In genomic region chr2:84638428-84639220, GRCm38 (mm10) we compare ENCODE assay signal across 12 mouse cellular contexts. TPM values are rescaled to one million over a fixed set of nuclear protein-coding genes. Genes with fewer than 3 reads are reported as not detected.
DNase-seq lines count a peak whose midpoint lies in the region; ATAC-seq and TF ChIP-seq lines count a peak whose summit lies in the region.
"Had no signal": no experiment of that assay in that cellular context is flagged by ENCODE, and none has a peak within 500 bp of the region (broad histone marks: within the 10 kb centered on the region; RNA-seq: fewer than 3 reads in every experiment).

No protein-coding gene starts in this region.

- H3K4me2 ChIP-seq in kidney, embryonic 14.5 days (replicated peaks; ENCODE audit: low read depth, low read length) = no peak overlapping the region; the same call in 1 of the 2 replicates
- H3K4me2 ChIP-seq in heart, embryonic 14.5 days (ENCODE audit: low read length) = peak overlapping the region; percentile 60
- H3K4me2 ChIP-seq in liver, postnatal 0 days (ENCODE audit: low read depth, low read length) = no peak overlapping the region

- TF ChIP-seq EP300 in liver, postnatal 0 days (IDR thresholded peaks at IDR 0.05; ENCODE audit: low read depth) = 0 out of 2 replicates have a peak, but pooled peaks have one; percentile 10

- DNase-seq in kidney, postnatal 10 days = no peak
- DNase-seq in NIH3T3 (ENCODE audit: low read depth) = peak; percentile 17
- no peak for DNase-seq in liver, postnatal 0 days
- DNase-seq in yolk sac, embryonic 10.5 days (ENCODE audit: low spot score) = no peak
- no peak for DNase-seq in cerebellum, adult 8-10 months
- DNase-seq: right cerebral cortex, postnatal 4 days had no signal

- H3K36me3 ChIP-seq in kidney, embryonic 14.5 days (ENCODE audit: control insufficient read depth, insufficient read depth, low read length) = peaks cover 9% of the 10 kb centered on the region; the same call in 1 of the 2 replicates
- H3K36me3 ChIP-seq in heart, embryonic 14.5 days (ENCODE audit: control insufficient read depth, insufficient read depth, low read length) = peaks cover 11% of the 10 kb centered on the region; the same call in 1 of the 2 replicates
- H3K36me3 ChIP-seq in liver, postnatal 0 days (replicated peaks; ENCODE audit: insufficient read depth, low read length) = no peaks in the 10 kb centered on the region

- ATAC-seq in kidney, embryonic 14.5 days (ENCODE audit: low FRiP score, low TSS enrichment) = no peak
- no peak for ATAC-seq in heart, embryonic 14.5 days (ENCODE audit: insufficient number of reproducible peaks, insufficient read depth, low FRiP score, low read depth)
- no peak for ATAC-seq in liver, postnatal 0 days
- no peak for ATAC-seq in inflammation-experienced regulatory T-cells, adult 6 months

- no peaks in the 10 kb centered on the region for H3K27me3 ChIP-seq in kidney, embryonic 14.5 days (ENCODE audit: control insufficient read depth, insufficient read depth, low read length)
- H3K27me3 ChIP-seq in heart, embryonic 14.5 days (ENCODE audit: control insufficient read depth, insufficient read depth, low read length) = no peaks in the 10 kb centered on the region
- H3K27me3 ChIP-seq in liver, postnatal 0 days (ENCODE audit: insufficient read depth, low read length) = no peaks in the 10 kb centered on the region

- H3K27ac ChIP-seq in kidney, embryonic 14.5 days (ENCODE audit: low read depth, low read length) = peak overlapping the region; percentile 97; the same call in 1 of the 2 replicates
- peak overlapping the region; percentile 68 to 95 for H3K27ac ChIP-seq in heart, embryonic 14.5 days (replicated peaks in 1 of 2; ENCODE audit: control insufficient read depth in 1 of 2, insufficient read depth in 1 of 2, low read depth in 2 of 2, low read length in 2 of 2)
- peak overlapping the region; percentile 52 for H3K27ac ChIP-seq in liver, postnatal 0 days (ENCODE audit: low read depth)

- no peaks in the 10 kb centered on the region for H3K9me3 ChIP-seq in kidney, embryonic 14.5 days (ENCODE audit: control insufficient read depth, low read length)
- no peaks in the 10 kb centered on the region for H3K9me3 ChIP-seq in heart, embryonic 14.5 days (ENCODE audit: control insufficient read depth, low read length)
- no peaks in the 10 kb centered on the region for H3K9me3 ChIP-seq in liver, postnatal 0 days (ENCODE audit: low read length)
- H3K9me3 ChIP-seq: forebrain, embryonic 10.5 days; G1E had no signal

- no peak overlapping the region for H3K4me3 ChIP-seq in kidney, embryonic 14.5 days (ENCODE audit: low read length)
- peak overlapping the region in 1 of 2 experiments; percentile 14; a peak in 2 of 4 replicates for H3K4me3 ChIP-seq in heart, embryonic 14.5 days (ENCODE audit: control insufficient read depth in 1 of 2, insufficient read depth in 1 of 2, low read depth in 1 of 2, low read length in 2 of 2)
- H3K4me3 ChIP-seq in liver, postnatal 0 days (ENCODE audit: low read depth, low read length) = no peak overlapping the region
- H3K4me3 ChIP-seq: forebrain, embryonic 10.5 days had no signal

- TF ChIP-seq CTCF in liver, postnatal 0 days (IDR thresholded peaks at IDR 0.05; ENCODE audit: low read depth) = no peak

- H3K4me1 ChIP-seq in kidney, embryonic 14.5 days (ENCODE audit: control insufficient read depth, insufficient read depth, low read length) = peaks cover 54% of the 10 kb centered on the region
- peaks cover 24 to 94% of the 10 kb centered on the region in 2 experiments for H3K4me1 ChIP-seq in heart, embryonic 14.5 days (ENCODE audit: control insufficient read depth in 2 of 2, insufficient read depth in 2 of 2, low read length in 2 of 2)
- peaks cover 64% of the 10 kb centered on the region for H3K4me1 ChIP-seq in liver, postnatal 0 days (ENCODE audit: insufficient read depth)

- 60% methylated on average over 5 of the region's 5 CpGs for WGBS in kidney, embryonic 14.5 days
- WGBS in heart, embryonic 14.5 days = 31% methylated on average over 5 of the region's 5 CpGs
- 28% methylated on average over 5 of the region's 5 CpGs for WGBS in liver, postnatal 0 days (ENCODE audit: insufficient replicate concordance)

- no peak overlapping the region for H3K9ac ChIP-seq in kidney, embryonic 14.5 days (ENCODE audit: low read depth, low read length)
- peak overlapping the region; percentile 56 for H3K9ac ChIP-seq in heart, embryonic 14.5 days (ENCODE audit: low read length)
- H3K9ac ChIP-seq in liver, postnatal 0 days (replicated peaks) = no peak overlapping the region

RNA-seq across cellular contexts. Expression of gene Ctnnd1, which starts 11.9 kb away (rescaled TPM):
- polyA plus RNA-seq in kidney, embryonic 14.5 days (2014; fragmentation: Nextera tagmentation; extraction: Ambion mirVana) = 29.1 and 53.6 TPM in 2 replicates
- polyA plus RNA-seq in heart, embryonic 14.5 days (2014; fragmentation: Nextera tagmentation; extraction: Ambion mirVana) = 65.2 and 68.5 TPM in 2 replicates
- 9.0 and 9.5 TPM in 2 replicates for polyA plus RNA-seq in liver, postnatal 0 days (2015; fragmentation: Nextera tagmentation; extraction: Ambion mirVana)
- under 1 TPM; 0.35 to 0.97 (median 0.62) TPM for polyA plus RNA-seq in inflammation-experienced regulatory T-cells, adult 6 months (2017; shearing (Covaris generic))

RNA-seq across cellular contexts. Expression of gene Btbd18, which starts 20.3 kb away (rescaled TPM):
- 0.24 and 0.31 TPM in 2 replicates for polyA plus RNA-seq in kidney, embryonic 14.5 days (2014; fragmentation: Nextera tagmentation; extraction: Ambion mirVana)
- polyA plus RNA-seq in heart, embryonic 14.5 days (2014; fragmentation: Nextera tagmentation; extraction: Ambion mirVana) = 0.11 and 0.15 TPM in 2 replicates
- not detected in 2 replicates for polyA plus RNA-seq in liver, postnatal 0 days (2015; fragmentation: Nextera tagmentation; extraction: Ambion mirVana)
- polyA plus RNA-seq in inflammation-experienced regulatory T-cells, adult 6 months (2017; shearing (Covaris generic)) = under 1 TPM; 0.43 to 0.73 (median 0.64) TPM
- polyA plus RNA-seq: G1E; large intestine, adult 2 months had no signal

RNA-seq across cellular contexts. Expression of gene Selenoh, which starts 31.9 kb away (rescaled TPM):
- 404 and 541 TPM in 2 replicates for polyA plus RNA-seq in kidney, embryonic 14.5 days (2014; fragmentation: Nextera tagmentation; extraction: Ambion mirVana)
- 248 and 271 TPM in 2 replicates for polyA plus RNA-seq in heart, embryonic 14.5 days (2014; fragmentation: Nextera tagmentation; extraction: Ambion mirVana)
- 53.6 and 57.6 TPM in 2 replicates for polyA plus RNA-seq in liver, postnatal 0 days (2015; fragmentation: Nextera tagmentation; extraction: Ambion mirVana)
- 100 to 1,000 TPM; 113 to 247 (median 134) TPM for polyA plus RNA-seq in inflammation-experienced regulatory T-cells, adult 6 months (2017; shearing (Covaris generic))

RNA-seq across cellular contexts. Expression of gene Gm28635, which starts 39.2 kb away (rescaled TPM):
- not detected in 2 replicates for polyA plus RNA-seq in kidney, embryonic 14.5 days (2014; fragmentation: Nextera tagmentation; extraction: Ambion mirVana)
- polyA plus RNA-seq in heart, embryonic 14.5 days (2014; fragmentation: Nextera tagmentation; extraction: Ambion mirVana) = not detected in 2 replicates
- polyA plus RNA-seq in liver, postnatal 0 days (2015; fragmentation: Nextera tagmentation; extraction: Ambion mirVana) = not detected in 2 replicates
- not detected for polyA plus RNA-seq in inflammation-experienced regulatory T-cells, adult 6 months (2017; shearing (Covaris generic))
- polyA plus RNA-seq: forebrain, embryonic 10.5 days; G1E; large intestine, adult 2 months had no signal

RNA-seq across cellular contexts. Expression of gene Med19, which starts 39.6 kb away (rescaled TPM):
- polyA plus RNA-seq in kidney, embryonic 14.5 days (2014; fragmentation: Nextera tagmentation; extraction: Ambion mirVana) = 48.5 and 50.5 TPM in 2 replicates
- polyA plus RNA-seq in heart, embryonic 14.5 days (2014; fragmentation: Nextera tagmentation; extraction: Ambion mirVana) = 26.6 and 28.2 TPM in 2 replicates
- 12.7 and 13.2 TPM in 2 replicates for polyA plus RNA-seq in liver, postnatal 0 days (2015; fragmentation: Nextera tagmentation; extraction: Ambion mirVana)
- 10 to 100 TPM; 16.8 to 20.5 (median 18.9) TPM for polyA plus RNA-seq in inflammation-experienced regulatory T-cells, adult 6 months (2017; shearing (Covaris generic))
